Mouse (Mus musculus): ENCODE data around the gene Wfdc12.

GRCm38 (mm10) chr2:164175850-164176249 is 14.6 kb downstream of the Wfdc12 start:
- no peak for TF ChIP-seq CTCF (IDR thresholded peaks at IDR 0.05; ENCODE audit: low read depth, low read length)
- no peak for TF ChIP-seq POLR2A (IDR thresholded peaks at IDR 0.05; ENCODE audit: extremely low read depth, insufficient read depth, low read length)
